Mouse (Mus musculus): ENCODE measurements at regions not wholly inside any gene's neighbourhood (a gene's known extent, or its start where the extent isn't known, plus 50 kb on each side); places are given as distances from the start of the nearest gene placed in this dataset.

GRCm38 (mm10) chr7:95997190-95997589 is 173.9 kb upstream of the Tenm4 start:
- TF ChIP-seq TCF12 (IDR thresholded peaks at IDR 0.05; ENCODE audit: insufficient read depth, poor library complexity, severe bottlenecking) (no peak), USF1 (IDR thresholded peaks at IDR 0.05; ENCODE audit: low read depth) (no peak), SRF (IDR thresholded peaks at IDR 0.05; ENCODE audit: control insufficient read depth, insufficient read length, low read depth) (no peak)
